Mouse (Mus musculus): Measurements from ENCODE around the gene Ssna1. TPM values are rescaled to one million over a fixed set of nuclear protein-coding genes. Genes with fewer than 3 reads are reported as not detected.

The Ssna1 gene
- total RNA-seq, 2 experiments from 2014 or later: 46.2 to 128 TPM

DNA sequence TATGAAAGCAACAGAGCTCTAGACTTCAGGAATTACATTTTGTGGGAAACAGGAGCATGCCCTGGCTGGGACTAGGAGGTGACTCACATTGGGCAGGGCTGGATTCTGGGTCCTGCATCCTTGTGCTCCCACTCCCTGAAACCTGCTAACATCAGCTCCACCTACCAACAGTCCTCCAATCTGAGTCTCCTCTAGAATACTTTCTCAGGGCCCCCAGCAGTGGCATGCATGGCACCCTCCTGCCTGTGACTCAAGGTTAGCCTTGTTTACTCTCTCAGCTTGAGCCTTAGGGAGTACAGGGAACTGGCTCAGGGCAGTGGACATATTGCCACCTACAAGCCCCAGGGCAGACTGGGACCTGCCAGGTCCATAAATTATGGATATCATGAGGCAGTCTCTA, 34.1 kb downstream of the Ssna1 start:
- no peak for ATAC-seq (replicated peaks; ENCODE audit: low FRiP score, poor library complexity, severe bottlenecking)

DNA sequence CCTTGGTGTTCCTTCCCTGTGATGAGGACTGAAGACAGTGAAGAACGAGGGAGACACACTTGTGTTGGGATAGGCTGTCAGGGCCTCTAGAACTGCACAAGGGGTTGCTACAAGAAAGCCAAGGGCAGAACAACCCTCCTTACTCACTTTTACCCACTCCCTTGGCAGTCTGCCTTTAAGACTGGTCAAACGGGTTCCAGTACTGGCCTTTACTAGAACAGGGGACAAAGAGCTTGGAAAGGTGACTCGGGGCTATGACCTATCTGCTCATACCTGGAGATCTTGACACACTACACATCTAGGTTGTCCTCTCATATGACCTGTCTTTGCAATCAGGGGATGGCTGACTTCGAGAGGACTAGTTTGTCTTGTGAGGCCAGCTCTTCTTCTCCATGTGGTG, 34.7 kb downstream of the Ssna1 start:
- no peak for ATAC-seq (replicated peaks; ENCODE audit: low FRiP score, poor library complexity, severe bottlenecking)

DNA sequence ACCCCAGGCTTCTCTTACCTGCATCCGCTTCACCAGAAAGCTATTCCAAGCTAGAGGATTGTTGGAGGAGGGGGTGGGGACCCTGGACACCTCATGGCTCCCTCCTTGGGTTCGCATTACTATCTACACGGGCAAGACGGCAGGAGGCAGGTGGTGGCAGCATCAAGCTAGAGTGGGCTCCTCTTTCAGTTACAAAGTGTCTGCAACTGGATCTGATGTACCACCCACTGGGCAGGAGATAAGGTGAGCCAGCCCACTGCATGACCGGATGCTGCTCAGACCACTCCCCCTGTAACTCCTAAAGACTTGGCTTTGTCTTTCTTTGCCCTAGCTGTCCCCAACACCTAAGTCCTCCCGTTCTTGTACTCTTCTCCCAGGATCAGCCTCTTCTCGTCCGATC, 35.6 kb downstream of the Ssna1 start, which contains the start of gene Rnf224:
Gene Rnf224 (minus strand): TSS at position 174 of the 400 bp plus-strand sequence.
- no peak for ATAC-seq (replicated peaks; ENCODE audit: low FRiP score, poor library complexity, severe bottlenecking)

DNA sequence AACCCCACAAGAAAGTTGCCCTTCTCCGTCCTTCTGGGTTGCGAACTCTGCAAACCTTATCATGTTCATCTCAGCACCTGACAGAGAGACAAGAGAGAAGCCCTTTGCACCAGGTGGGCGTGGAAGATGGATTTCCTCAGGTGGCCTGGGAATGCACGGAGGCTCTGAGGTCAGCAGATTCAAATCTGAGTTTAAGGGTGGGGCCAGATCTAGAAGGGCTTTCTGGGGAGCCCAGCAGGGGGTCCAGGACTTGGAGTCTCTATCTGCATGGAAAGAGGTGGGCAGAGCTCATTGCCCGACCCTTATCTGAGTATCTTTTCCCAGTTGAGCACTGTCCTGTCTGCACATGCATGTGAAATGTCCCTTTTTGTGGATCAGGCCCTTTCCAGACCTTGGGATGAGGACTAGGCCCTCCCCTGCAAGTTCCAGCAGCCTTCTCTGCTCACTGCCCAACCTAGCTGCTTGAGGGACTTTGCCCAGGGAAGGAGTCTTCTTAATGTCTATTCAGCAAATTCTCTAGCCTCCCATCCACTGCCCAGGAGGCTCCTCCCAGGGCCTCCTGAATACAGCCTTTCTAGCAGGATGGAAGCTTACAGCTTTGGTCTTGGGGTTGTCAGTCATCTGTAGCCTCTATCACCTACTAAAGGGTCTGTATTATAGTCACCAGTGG, 37.6 kb downstream of the Ssna1 start:
- ATAC-seq (replicated peaks; ENCODE audit: low FRiP score, poor library complexity, severe bottlenecking): no peak

DNA sequence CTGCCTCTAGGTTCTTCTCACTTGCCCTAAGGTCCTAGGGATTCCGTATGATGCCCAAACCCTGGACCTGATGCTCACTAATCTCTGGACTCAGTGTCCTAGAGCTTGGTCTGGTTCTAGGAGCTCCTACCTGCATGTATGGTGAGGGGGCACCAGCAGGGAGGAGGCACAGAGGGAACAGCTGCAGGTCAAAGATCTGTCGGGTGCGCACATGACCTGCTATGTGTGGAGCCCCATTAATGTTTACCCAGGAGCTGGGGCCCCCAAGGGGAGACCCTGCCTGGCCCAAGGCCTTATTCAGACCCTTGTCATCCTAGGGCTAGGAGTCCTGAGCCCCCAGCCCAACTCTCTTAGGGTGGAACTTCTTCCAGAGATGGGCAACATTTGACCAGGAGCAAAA, 38.2 kb downstream of the Ssna1 start, which contains the start of gene Slc34a3:
Gene Slc34a3 (minus strand): TSS at position 315 of the 400 bp plus-strand sequence.
- ATAC-seq (replicated peaks; ENCODE audit: low FRiP score, poor library complexity, severe bottlenecking): no peak

DNA sequence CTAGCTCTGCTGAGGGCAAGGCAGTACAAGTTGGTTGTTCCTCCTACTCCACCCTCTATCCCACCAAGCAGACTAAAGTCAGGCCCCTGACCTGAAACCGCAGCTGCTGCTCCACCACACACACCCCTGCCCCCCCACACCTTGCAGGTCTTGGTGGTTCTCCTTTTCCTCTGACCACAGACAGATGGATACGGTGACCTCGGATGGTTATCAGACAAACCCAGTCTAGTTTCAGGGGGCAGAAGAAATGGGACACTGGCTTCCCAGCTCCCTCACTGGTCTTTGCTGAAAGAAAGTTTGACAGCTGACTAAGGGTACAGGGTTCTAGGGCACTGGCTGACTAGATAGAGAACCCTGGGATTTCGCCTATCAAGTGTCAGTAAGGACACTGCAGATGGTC, 38.8 kb downstream of the Ssna1 start:
- no peak for ATAC-seq (replicated peaks; ENCODE audit: low FRiP score, poor library complexity, severe bottlenecking)

DNA sequence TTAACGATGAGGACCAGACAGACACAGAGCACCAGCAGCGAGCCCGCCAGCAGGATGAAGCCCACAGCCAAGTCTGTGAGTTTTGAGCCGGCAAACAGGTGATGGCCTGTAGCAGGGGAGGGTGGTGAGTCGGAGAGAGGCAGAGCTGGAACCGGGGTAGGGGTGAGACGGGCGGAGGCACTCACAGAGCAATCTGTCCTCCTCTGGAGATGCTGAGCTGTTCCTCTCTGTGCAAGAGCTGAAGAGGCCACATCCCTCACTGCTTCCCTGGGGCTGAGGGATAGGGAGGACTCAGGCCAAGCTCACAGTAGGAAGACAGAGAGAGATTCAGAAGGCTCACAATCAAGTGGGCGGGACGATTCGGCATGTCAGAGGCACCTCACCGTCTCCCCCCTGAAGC, 41.2 kb downstream of the Ssna1 start:
- no peak for ATAC-seq (replicated peaks; ENCODE audit: low FRiP score, poor library complexity, severe bottlenecking)

DNA sequence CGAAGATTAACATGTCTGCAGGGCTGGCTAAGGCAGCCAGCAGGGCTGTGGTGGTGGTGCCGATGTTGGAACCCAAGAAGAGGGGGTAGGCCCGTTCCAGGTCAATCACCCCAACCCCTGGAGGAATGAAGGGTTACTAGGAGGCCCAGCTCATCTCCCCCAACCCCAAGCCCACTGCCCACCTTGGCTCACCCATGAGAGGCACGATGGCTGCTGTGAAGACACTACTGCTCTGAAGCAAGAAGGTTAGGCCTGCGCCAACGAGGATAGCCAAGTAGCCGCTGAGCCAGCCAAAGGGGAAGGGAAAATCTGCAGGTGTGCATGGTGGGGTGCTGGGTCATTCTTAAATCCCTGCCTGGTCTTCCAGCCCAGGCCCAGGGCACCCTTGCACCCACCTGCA, 41.7 kb downstream of the Ssna1 start:
- no peak for ATAC-seq (replicated peaks; ENCODE audit: low FRiP score, poor library complexity, severe bottlenecking)

DNA sequence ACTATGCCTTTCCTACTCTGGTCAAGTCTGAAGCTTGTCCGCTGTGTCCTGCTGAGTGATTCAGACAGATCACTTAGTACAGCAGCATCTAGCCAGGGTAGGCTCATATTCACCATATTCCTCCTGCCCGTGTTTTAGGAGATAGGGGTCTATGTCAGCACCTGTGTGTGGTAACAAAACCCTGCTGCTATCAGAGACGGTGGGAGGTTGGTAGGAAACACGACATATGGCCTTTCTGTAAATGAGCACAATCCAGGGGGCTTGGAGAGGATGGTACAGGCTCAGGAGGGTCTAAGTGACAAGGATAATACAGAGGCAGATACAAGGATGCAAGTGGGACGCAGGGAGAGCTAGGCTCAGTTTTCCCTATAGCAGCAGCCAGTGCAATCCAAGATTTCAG, 42.7 kb downstream of the Ssna1 start:
- no peak for ATAC-seq (replicated peaks; ENCODE audit: low FRiP score, poor library complexity, severe bottlenecking)

DNA sequence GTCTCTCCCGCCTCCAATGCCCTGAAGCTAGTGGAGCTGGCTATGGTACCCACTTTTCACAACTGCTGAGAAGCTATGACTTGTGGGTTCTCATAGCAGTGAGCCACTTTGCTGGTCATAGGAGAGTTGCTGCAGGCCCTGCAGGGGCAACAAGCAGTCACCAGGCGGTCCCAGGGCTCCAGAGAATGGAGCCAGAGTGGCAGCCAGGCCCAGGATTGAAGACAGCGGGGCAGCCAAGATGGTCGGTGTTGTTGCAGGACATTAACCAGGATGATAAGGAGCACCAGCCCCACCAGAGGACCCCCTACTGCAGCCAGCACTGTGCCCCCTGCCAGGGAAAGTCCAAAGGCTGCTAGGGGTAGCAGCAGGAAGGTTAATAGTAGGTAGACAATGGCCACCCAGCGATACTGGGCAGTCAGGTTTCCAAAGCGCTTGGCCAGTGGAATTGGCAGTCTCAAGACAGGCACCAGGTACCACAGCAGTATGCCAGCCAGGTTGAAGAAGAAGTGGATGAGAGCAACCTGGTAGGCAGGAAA, 43.2 kb downstream of the Ssna1 start:
- no peak for ATAC-seq (replicated peaks; ENCODE audit: low FRiP score, poor library complexity, severe bottlenecking)

DNA sequence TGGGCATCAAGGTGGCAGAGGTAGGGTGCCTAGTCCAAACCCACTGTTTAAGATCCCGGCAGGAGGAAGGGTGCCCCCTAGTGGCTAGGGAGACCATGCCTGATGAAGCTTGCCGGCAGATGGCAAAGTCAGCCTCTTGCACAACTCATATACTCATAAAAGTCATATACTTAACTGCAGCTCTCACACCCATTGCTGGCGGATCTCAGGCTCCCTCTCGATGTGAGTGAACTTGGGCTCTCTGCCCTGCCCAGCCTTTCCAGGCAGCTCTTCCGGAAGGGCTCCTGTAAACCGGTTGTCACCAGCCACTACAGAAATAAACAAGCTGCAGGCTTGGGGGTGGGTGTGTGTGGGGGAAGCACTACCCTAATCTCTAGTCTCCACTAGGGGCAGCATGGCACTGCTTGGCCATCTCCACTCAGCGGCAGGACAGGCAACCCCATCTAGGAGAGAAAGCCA, 43.8 kb downstream of the Ssna1 start:
- ATAC-seq (replicated peaks; ENCODE audit: low FRiP score, poor library complexity, severe bottlenecking): peak; percentile 53

DNA sequence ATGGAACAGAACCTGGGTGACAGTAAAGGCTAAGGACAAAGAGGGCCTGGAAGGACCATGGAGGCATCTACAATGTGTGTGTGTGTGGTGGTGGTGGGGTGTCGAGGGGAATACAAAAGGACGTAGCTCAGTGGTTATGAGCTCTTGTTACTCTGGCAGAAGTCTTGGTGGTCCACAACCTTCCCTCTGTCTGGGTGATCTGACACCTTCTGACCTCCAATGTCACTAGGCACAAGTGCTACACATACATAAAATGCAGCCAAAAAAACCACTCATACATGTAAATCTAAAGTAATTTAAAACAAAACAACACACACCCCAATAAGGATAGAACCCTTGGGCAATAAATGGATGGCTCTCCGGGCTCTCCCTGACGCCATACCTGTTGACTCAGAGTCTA, 44.8 kb downstream of the Ssna1 start:
- ATAC-seq (replicated peaks; ENCODE audit: low FRiP score, poor library complexity, severe bottlenecking): no peak

DNA sequence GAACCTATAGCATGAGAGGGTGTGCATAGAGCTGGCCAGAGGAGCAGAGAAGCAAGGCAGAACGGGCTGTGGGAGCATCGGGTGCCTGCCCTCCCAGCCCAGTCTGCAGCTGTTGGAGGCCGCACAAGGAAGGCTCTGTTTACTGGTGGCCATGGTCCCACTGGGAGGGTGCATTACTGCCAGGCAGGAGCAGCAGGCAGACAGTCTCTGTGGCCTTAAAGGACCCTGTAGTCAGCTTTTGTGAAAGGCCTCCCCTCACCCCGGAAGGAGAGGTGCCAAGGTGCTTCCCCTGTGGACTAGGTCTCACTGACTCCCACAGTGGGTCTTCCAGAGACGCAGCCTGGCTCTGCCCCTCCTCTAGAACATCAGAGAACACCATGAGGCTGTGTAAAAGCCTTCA, 45.4 kb downstream of the Ssna1 start:
- no peak for ATAC-seq (replicated peaks; ENCODE audit: low FRiP score, poor library complexity, severe bottlenecking)

DNA sequence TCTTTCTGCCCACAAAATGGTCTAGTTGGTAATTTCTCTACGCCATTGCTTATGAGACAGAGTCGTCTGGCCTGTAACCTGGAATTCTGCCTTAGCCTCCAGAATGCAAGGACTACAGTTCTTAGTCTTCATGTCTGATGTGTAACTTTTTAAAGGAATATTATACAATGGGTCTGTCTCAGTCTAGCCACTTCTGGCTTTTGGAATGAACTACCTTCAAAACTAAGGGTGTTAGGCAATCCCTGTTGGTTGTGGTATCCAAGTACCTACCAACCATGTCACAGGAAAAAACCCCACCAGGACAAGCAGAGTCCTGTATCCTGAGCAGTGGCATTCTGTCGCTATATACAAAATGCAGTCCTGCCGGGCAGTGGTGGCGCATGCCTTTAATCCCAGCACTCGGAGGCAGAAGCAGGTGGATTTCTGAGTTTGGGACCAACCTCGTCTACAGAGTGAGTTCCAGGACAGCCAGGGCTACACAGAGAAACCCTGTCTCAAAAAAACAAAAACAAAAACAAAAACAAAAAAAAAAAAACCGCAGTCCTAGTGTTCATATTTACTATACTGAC, 46.3 kb downstream of the Ssna1 start:
- ATAC-seq (replicated peaks; ENCODE audit: low FRiP score, poor library complexity, severe bottlenecking): no peak

DNA sequence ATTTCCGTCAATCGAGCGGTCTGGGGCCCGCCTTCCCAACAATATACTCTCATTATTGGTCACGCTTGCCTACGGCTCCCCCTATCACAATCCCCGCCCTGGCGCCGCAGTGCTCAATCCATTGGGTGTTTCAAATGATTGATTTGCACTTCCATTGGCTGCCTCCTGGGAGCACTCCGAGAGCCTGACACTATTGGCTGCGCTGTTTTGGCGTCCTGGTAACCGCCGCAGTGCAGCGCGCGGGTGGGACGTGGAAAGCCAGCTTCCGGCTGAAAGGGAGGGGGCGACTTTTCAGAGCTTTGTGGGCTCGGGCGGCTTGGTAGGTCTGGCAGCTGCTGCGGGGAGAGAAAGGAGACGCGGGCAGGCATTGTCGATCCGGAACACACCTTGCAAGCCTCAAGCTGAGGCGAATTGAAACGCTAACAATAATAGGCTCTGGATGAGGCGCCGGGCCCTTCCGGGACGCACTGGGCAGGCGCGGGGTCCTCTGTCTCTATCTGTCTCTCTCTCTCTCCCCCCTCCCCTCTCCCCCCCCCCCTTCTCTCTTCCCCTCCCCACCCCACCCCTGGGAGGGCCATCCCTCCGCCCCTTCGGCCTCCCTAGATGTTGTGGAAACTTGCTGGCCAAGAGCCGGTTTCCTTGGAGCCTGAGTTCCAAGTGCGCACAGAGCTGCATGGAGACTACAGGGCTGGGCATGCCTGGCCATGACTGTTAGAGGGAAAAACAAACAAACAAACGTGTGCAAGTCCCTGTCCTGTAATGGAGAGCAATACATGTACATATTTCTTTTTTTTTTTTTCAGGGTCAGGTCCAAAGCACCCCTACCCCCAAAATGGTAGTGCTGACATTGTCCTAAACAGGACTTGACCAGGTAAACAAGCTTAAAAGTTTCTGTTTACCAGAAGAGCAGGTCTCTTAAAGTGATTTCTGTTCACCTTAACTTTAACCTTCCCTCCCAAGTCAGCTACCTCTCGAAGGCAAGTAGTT, 47.2 kb downstream of the Ssna1 start:
- peak; percentile 74 for ATAC-seq (replicated peaks; ENCODE audit: low FRiP score, poor library complexity, severe bottlenecking)

DNA sequence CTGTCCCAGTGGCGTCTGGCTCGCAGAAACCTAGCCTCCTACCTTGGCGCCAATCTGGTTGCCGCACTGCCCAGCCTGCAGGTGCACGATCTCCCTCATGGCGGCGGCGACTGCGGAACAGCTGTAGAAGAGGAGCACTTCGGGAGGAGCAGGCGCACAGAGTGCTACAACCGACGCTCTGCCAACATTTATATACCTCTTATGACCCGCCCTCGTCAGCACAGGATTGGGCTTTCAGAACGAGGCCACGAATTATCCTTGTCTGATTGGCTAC, 47.8 kb downstream of the Ssna1 start, which contains the start of gene Tubb4b:
Gene Tubb4b (minus strand): TSS at position 211 of the 274 bp plus-strand sequence.
- ATAC-seq (replicated peaks; ENCODE audit: low FRiP score, poor library complexity, severe bottlenecking): no peak

DNA sequence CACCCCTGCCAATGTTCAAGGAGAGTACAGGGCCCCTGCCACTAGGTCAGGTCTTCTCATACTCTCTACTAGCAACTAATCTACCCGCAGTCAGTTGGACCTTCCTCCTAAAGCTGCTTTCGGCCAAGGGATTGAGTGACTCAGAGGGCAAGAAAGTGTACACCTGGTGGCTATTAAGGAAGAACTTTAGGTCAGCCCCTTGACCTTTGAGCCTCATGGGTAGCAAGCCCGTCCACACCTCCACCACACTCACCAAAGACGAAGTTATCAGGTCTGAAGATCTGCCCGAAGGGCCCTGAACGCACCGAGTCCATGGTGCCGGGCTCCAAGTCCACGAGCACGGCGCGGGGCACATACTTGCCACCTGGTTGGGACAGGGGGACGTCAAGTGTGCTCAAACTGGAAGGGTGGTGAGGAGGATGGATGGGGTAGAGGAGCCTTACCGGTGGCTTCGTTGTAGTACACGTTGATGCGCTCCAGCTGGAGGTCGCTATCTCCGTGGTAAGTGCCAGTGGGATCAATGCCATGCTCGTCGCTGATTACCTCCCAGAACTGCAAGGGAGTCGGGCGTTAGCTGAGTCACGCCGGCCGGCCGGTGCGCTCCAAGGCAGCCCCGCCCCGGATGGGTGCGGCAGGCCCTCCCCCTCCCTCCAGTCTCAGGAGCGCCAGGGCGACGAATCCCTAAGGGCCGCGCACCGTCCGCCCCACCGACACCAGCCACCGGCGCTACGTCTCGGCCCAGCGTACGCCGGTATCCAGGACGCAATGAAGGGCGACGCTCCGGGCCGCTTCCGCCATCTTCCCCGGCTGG, 48.4 kb downstream of the Ssna1 start:
- ATAC-seq (replicated peaks; ENCODE audit: low FRiP score, poor library complexity, severe bottlenecking): peak; percentile 65

DNA sequence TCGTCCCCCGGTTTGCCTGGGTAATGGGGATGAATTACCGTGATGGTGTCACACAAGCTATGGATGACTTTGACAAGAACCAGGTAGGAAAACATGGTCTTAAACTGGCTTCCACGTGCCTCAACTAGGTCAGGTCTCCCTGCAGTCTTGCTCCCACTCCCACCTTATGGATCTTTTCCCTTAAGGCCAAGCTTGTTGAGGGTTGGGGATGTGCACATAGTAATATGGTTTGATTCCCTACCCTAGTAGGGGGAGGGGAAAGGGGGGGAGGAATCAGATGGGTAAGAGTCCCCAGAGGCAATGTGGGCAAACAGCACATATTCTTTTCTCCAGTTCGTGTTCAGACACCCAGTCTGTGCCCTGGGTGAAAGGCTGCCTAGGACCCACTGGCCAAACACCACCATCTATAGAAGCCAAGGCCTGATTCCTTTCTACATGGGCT, 50.9 kb downstream of the Ssna1 start:
- ATAC-seq (replicated peaks; ENCODE audit: low FRiP score, poor library complexity, severe bottlenecking): no peak
